Mouse (Mus musculus) cerebellum, adult 2 months (tissue): ENCODE measurements at regions not wholly inside any gene's neighbourhood (a gene's known extent, or its start where the extent isn't known, plus 50 kb on each side); places are given as distances from the start of the nearest gene placed in this dataset.

Experiments used
- CTCF ChIP-seq: fragments of 200-500 bp; IDR thresholded peaks from 2 replicates; pipeline ENCODE4 v1.5.1; 2011; ENCODE audit warnings: low read depth, mild to moderate bottlenecking, control low read depth, low read length, moderate library complexity, borderline replicate concordance; ENCODE audit not compliant: insufficient read depth
- POLR2A ChIP-seq: fragments of 200-500 bp; IDR thresholded peaks from 2 replicates; pipeline ENCODE4 v1.6.1; 2011; ENCODE audit warnings: low read length, control low read depth, borderline replicate concordance; ENCODE audit not compliant: insufficient read depth

DNA sequence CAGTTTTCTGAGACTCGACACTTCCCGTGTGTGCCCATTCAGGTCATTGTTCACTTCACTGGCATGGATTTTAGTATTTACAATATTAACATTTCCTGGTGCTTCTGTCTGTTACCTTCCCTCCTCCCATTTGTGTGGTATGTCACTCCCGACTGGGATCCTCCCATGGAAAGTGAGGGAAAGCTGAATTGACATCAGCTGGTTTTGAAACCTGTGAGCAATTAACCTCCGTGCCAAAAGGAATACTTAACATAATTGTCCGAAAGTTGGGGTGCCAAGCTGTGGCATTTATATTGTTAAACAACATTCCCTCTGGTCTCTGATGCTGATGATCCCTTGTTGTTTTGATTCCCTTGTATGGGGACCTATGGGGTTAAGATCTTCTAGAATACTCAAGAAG is 167.3 kb upstream of the Npy start:
- TF ChIP-seq CTCF = no peak
- TF ChIP-seq POLR2A = no peak
